In genomic region chr10:17337217-17337616, GRCm38 (mm10) we compare ENCODE assay signal across 26 mouse cellular contexts.
"Had no signal": no experiment of that assay in that cellular context is flagged by ENCODE, and none has a peak within 500 bp of the region (broad histone marks: within the 10 kb centered on the region; RNA-seq: fewer than 3 reads in every experiment).

No protein-coding gene starts in this region.

- H3K4me3 ChIP-seq: heart, adult 2 months; heart, embryonic 13.5 days; heart, embryonic 15.5 days; hindbrain, embryonic 13.5 days; hindbrain, embryonic 15.5 days; kidney, embryonic 15.5 days; limb, embryonic 13.5 days; limb, embryonic 15.5 days; liver, embryonic 12.5 days had no signal

- H3K9ac ChIP-seq: heart, embryonic 13.5 days; heart, embryonic 15.5 days; hindbrain, embryonic 13.5 days; hindbrain, embryonic 15.5 days; kidney, embryonic 15.5 days; limb, embryonic 13.5 days; limb, embryonic 15.5 days; liver, embryonic 12.5 days; liver, embryonic 14.5 days had no signal

- H3K36me3 ChIP-seq: heart, embryonic 13.5 days; heart, embryonic 15.5 days; hindbrain, embryonic 13.5 days; hindbrain, embryonic 15.5 days; kidney, embryonic 15.5 days; limb, embryonic 13.5 days; limb, embryonic 15.5 days; liver, embryonic 12.5 days had no signal

- H3K4me2 ChIP-seq: heart, embryonic 11.5 days; heart, embryonic 13.5 days; heart, embryonic 15.5 days; hindbrain, embryonic 13.5 days; hindbrain, embryonic 15.5 days; kidney, embryonic 15.5 days; limb, embryonic 13.5 days; limb, embryonic 15.5 days; liver, embryonic 12.5 days had no signal

- H3K9me3 ChIP-seq: heart, embryonic 13.5 days; heart, embryonic 15.5 days; hindbrain, embryonic 13.5 days; hindbrain, embryonic 15.5 days; kidney, embryonic 15.5 days; limb, embryonic 13.5 days; limb, embryonic 15.5 days; liver, embryonic 12.5 days had no signal

- H3K27me3 ChIP-seq: heart, embryonic 13.5 days; heart, embryonic 15.5 days; hindbrain, embryonic 13.5 days; hindbrain, embryonic 15.5 days; kidney, embryonic 15.5 days; limb, embryonic 13.5 days; limb, embryonic 15.5 days; liver, embryonic 12.5 days had no signal

- ATAC-seq: hindbrain, postnatal 0 days; intestine, embryonic 16.5 days; liver, embryonic 12.5 days had no signal

- H3K27ac ChIP-seq: heart, adult 2 months; heart, embryonic 13.5 days; heart, embryonic 15.5 days; hindbrain, embryonic 13.5 days; hindbrain, embryonic 15.5 days; hindbrain, postnatal 0 days; kidney, embryonic 15.5 days; kidney, postnatal 0 days; limb, embryonic 13.5 days; limb, embryonic 15.5 days; liver, embryonic 12.5 days; liver, embryonic 14.5 days had no signal

- DNase-seq: gastrocnemius, postnatal 14 days; gastrocnemius, postnatal 36 days; heart, adult 2 months; heart, postnatal 14 days; heart, postnatal 36 days; kidney, adult 11 months; kidney, adult 2 months; kidney, adult 9 months; kidney, postnatal 14 days; kidney, postnatal 36 days; layer of hippocampus, adult 9-11 months; layer of hippocampus, postnatal 36 days; left cerebral cortex, postnatal 4 days had no signal
